Mouse (Mus musculus): ENCODE results near the gene Nol6. TPM values are rescaled to one million over a fixed set of nuclear protein-coding genes. Genes with fewer than 3 reads are reported as not detected.
A peak's percentile ranks its signal among the peaks of the same experiment; 100 is the strongest.

Gene Nol6
- 26.3 and 26.4 TPM in 2 replicates for polyA plus RNA-seq (2014; fragmentation: Nextera tagmentation; extraction: Ambion mirVana)

- Histone ChIP-seq H3K9ac (ENCODE audit: low read length) (peak within 1 kb of the TSS; percentile 56), H3K27me3 (replicated peaks; ENCODE audit: control insufficient read depth, insufficient read depth, low read length) (no peaks in the 10 kb centered on the region), H3K4me2 (ENCODE audit: low read length) (peak within 1 kb of the TSS; percentile 88), H3K4me1 (replicated peaks; ENCODE audit: control insufficient read depth, insufficient read depth, low read length) (peaks cover 8% of the 10 kb centered on the region; the same call in 1 of the 2 replicates), H3K36me3 (ENCODE audit: control insufficient read depth, insufficient read depth, low read length) (peaks cover 36% of the 10 kb centered on the region), H3K27ac (ENCODE audit: low read depth) (no peak within 1 kb of the TSS), H3K9me3 (ENCODE audit: control insufficient read depth, low read length) (no peaks in the 10 kb centered on the region), H3K4me3 (ENCODE audit: low read depth, low read length) (peak within 1 kb of the TSS; percentile 84)
- WGBS, result 2% methylated on average over 29 of the region's 29 CpGs
- DNase-seq (ENCODE audit: low spot score) (peak; percentile 97), ATAC-seq (replicated peaks; ENCODE audit: low FRiP score, low TSS enrichment, low read depth) (peak; percentile 100)
Measured at GRCm38 (mm10) chr4:41124180-41124951, at the start of gene Nol6. Gene Nol6, minus strand, starts transcription at chr4:41124455.

- Histone ChIP-seq H3K27me3 (replicated peaks; ENCODE audit: control insufficient read depth, insufficient read depth, low read length) (no peaks in the 10 kb centered on the region), H3K27ac (ENCODE audit: low read depth) (no peak overlapping the region), H3K9ac (ENCODE audit: low read length) (no peak overlapping the region), H3K4me1 (replicated peaks; ENCODE audit: control insufficient read depth, insufficient read depth, low read length) (no peaks in the 10 kb centered on the region), H3K4me3 (ENCODE audit: low read depth, low read length) (no peak overlapping the region), H3K9me3 (ENCODE audit: control insufficient read depth, low read length) (no peaks in the 10 kb centered on the region), H3K4me2 (ENCODE audit: low read length) (no peak overlapping the region), H3K36me3 (ENCODE audit: control insufficient read depth, insufficient read depth, low read length) (peaks cover 33% of the 10 kb centered on the region)
- no peak for ATAC-seq (replicated peaks; ENCODE audit: low FRiP score, low TSS enrichment, low read depth)
- WGBS, result 83% methylated on average over 2 of the region's 2 CpGs
- DNase-seq (ENCODE audit: low spot score), result no peak
Measured at GRCm38 (mm10) chr4:41170970-41171369, 46.7 kb upstream of the Nol6 start.

GRCm38 (mm10) chr4:41165693-41166475 lies 41.6 kb upstream of the Nol6 start:
- H3K36me3 ChIP-seq (ENCODE audit: control insufficient read depth, insufficient read depth, low read length), result peaks cover 13% of the 10 kb centered on the region
- WGBS, result 67% methylated on average over 6 of the region's 6 CpGs
- no peak overlapping the region for H3K9ac ChIP-seq (ENCODE audit: low read length)
- no peaks in the 10 kb centered on the region; the same call in 1 of the 2 replicates for H3K4me1 ChIP-seq (replicated peaks; ENCODE audit: control insufficient read depth, insufficient read depth, low read length)
- no peaks in the 10 kb centered on the region for H3K9me3 ChIP-seq (ENCODE audit: control insufficient read depth, low read length)
- no peak overlapping the region for H3K4me2 ChIP-seq (ENCODE audit: low read length)
- H3K4me3 ChIP-seq (ENCODE audit: low read depth, low read length), result no peak overlapping the region
- peak overlapping the region; percentile 33; the same call in 1 of the 2 replicates for H3K27ac ChIP-seq (ENCODE audit: low read depth)
- ATAC-seq (replicated peaks; ENCODE audit: low FRiP score, low TSS enrichment, low read depth) (no peak), DNase-seq (ENCODE audit: low spot score) (peak; percentile 90)
- H3K27me3 ChIP-seq (replicated peaks; ENCODE audit: control insufficient read depth, insufficient read depth, low read length), result no peaks in the 10 kb centered on the region

- ATAC-seq (replicated peaks; ENCODE audit: low FRiP score, low TSS enrichment, low read depth), result no peak
- Histone ChIP-seq H3K9me3 (ENCODE audit: control insufficient read depth, low read length) (no peaks in the 10 kb centered on the region), H3K36me3 (ENCODE audit: control insufficient read depth, insufficient read depth, low read length) (peaks cover 11% of the 10 kb centered on the region), H3K4me2 (ENCODE audit: low read length) (no peak overlapping the region), H3K4me1 (replicated peaks; ENCODE audit: control insufficient read depth, insufficient read depth, low read length) (no peaks in the 10 kb centered on the region; the same call in 1 of the 2 replicates), H3K9ac (ENCODE audit: low read length) (no peak overlapping the region), H3K27me3 (replicated peaks; ENCODE audit: control insufficient read depth, insufficient read depth, low read length) (no peaks in the 10 kb centered on the region), H3K27ac (ENCODE audit: low read depth) (no peak overlapping the region; the same call in 1 of the 2 replicates), H3K4me3 (ENCODE audit: low read depth, low read length) (no peak overlapping the region)
- no peak for DNase-seq (ENCODE audit: low spot score)
- 30% methylated on average over 2 of the region's 2 CpGs for WGBS
Measured at GRCm38 (mm10) chr4:41164974-41165373, 40.7 kb upstream of the Nol6 start.

- Histone ChIP-seq H3K9me3 (ENCODE audit: control insufficient read depth, low read length) (no peaks in the 10 kb centered on the region), H3K9ac (ENCODE audit: low read length) (no peak overlapping the region), H3K27me3 (replicated peaks; ENCODE audit: control insufficient read depth, insufficient read depth, low read length) (no peaks in the 10 kb centered on the region), H3K36me3 (ENCODE audit: control insufficient read depth, insufficient read depth, low read length) (no peaks in the 10 kb centered on the region), H3K4me1 (replicated peaks; ENCODE audit: control insufficient read depth, insufficient read depth, low read length) (no peaks in the 10 kb centered on the region; the same call in 1 of the 2 replicates), H3K4me3 (ENCODE audit: low read depth, low read length) (no peak overlapping the region), H3K4me2 (ENCODE audit: low read length) (no peak overlapping the region), H3K27ac (ENCODE audit: low read depth) (no peak overlapping the region)
- WGBS, result 98% methylated on average over 3 of the region's 3 CpGs
- no peak for ATAC-seq (replicated peaks; ENCODE audit: low FRiP score, low TSS enrichment, low read depth)
- DNase-seq (ENCODE audit: low spot score), result no peak
Measured at GRCm38 (mm10) chr4:41161232-41161631, 37.0 kb upstream of the Nol6 start.

- no peak for DNase-seq (ENCODE audit: low spot score)
- no peak overlapping the region for H3K4me2 ChIP-seq (ENCODE audit: low read length)
Measured at GRCm38 (mm10) chr4:41158251-41158650, 34.0 kb upstream of the Nol6 start.

GRCm38 (mm10) chr4:41156961-41157360 lies 32.7 kb upstream of the Nol6 start:
- H3K9ac ChIP-seq (ENCODE audit: low read length), result no peak overlapping the region
- ATAC-seq (replicated peaks; ENCODE audit: low FRiP score, low TSS enrichment, low read depth) (no peak), DNase-seq (ENCODE audit: low spot score) (no peak)
- 88% methylated on average over 9 of the region's 9 CpGs for WGBS
- no peaks in the 10 kb centered on the region for H3K9me3 ChIP-seq (ENCODE audit: control insufficient read depth, low read length)
- H3K27me3 ChIP-seq (replicated peaks; ENCODE audit: control insufficient read depth, insufficient read depth, low read length), result no peaks in the 10 kb centered on the region
- H3K4me2 ChIP-seq (ENCODE audit: low read length), result no peak overlapping the region
- H3K27ac ChIP-seq (ENCODE audit: low read depth), result no peak overlapping the region
- no peak overlapping the region for H3K4me3 ChIP-seq (ENCODE audit: low read depth, low read length)
- 0 out of 2 replicates have a peak, but pooled peaks cover 3% of the 10 kb centered on the region for H3K4me1 ChIP-seq (replicated peaks; ENCODE audit: control insufficient read depth, insufficient read depth, low read length)
- H3K36me3 ChIP-seq (ENCODE audit: control insufficient read depth, insufficient read depth, low read length), result no peaks in the 10 kb centered on the region

More at GRCm38 (mm10) chr4:41158251-41158650, 34.0 kb upstream of the Nol6 start:
- WGBS, result 100% methylated on average over 1 of the region's 1 CpGs
- Histone ChIP-seq H3K4me1 (replicated peaks; ENCODE audit: control insufficient read depth, insufficient read depth, low read length) (no peaks in the 10 kb centered on the region), H3K27ac (ENCODE audit: low read depth) (no peak overlapping the region), H3K9me3 (ENCODE audit: control insufficient read depth, low read length) (no peaks in the 10 kb centered on the region), H3K36me3 (ENCODE audit: control insufficient read depth, insufficient read depth, low read length) (no peaks in the 10 kb centered on the region), H3K4me3 (ENCODE audit: low read depth, low read length) (no peak overlapping the region), H3K27me3 (replicated peaks; ENCODE audit: control insufficient read depth, insufficient read depth, low read length) (no peaks in the 10 kb centered on the region), H3K9ac (ENCODE audit: low read length) (no peak overlapping the region)
- ATAC-seq (replicated peaks; ENCODE audit: low FRiP score, low TSS enrichment, low read depth), result no peak

- no peaks in the 10 kb centered on the region for H3K27me3 ChIP-seq (replicated peaks; ENCODE audit: control insufficient read depth, insufficient read depth, low read length)
- no peak for ATAC-seq (replicated peaks; ENCODE audit: low FRiP score, low TSS enrichment, low read depth)
- H3K4me1 ChIP-seq (replicated peaks; ENCODE audit: control insufficient read depth, insufficient read depth, low read length), result 0 out of 2 replicates have a peak, but pooled peaks cover 3% of the 10 kb centered on the region
- no peaks in the 10 kb centered on the region for H3K9me3 ChIP-seq (ENCODE audit: control insufficient read depth, low read length)
- no peak for DNase-seq (ENCODE audit: low spot score)
- H3K36me3 ChIP-seq (ENCODE audit: control insufficient read depth, insufficient read depth, low read length), result no peaks in the 10 kb centered on the region; the same call in 1 of the 2 replicates
- H3K27ac ChIP-seq (ENCODE audit: low read depth), result no peak overlapping the region
- WGBS, result 81% methylated on average over 3 of the region's 3 CpGs
- H3K9ac ChIP-seq (ENCODE audit: low read length), result no peak overlapping the region
- H3K4me2 ChIP-seq (ENCODE audit: low read length), result no peak overlapping the region
- no peak overlapping the region for H3K4me3 ChIP-seq (ENCODE audit: low read depth, low read length)
Measured at GRCm38 (mm10) chr4:41153146-41153545, 28.9 kb upstream of the Nol6 start.

Data from intestine, embryonic 14.5 days (tissue).